Mouse (Mus musculus) myocyte (in vitro differentiated cells): ENCODE measurements around the gene Lmod1.

Experiments
- CEBPB ChIP-seq: IDR thresholded peaks from 2 replicates; pipeline ENCODE4 v1.6.1; 2011; ENCODE audit warnings: mild to moderate bottlenecking, moderate library complexity; ENCODE audit not compliant: poor library complexity, insufficient read depth, severe bottlenecking
- E2F4 ChIP-seq: IDR thresholded peaks from one replicate; pipeline ENCODE4 v1.6.1; 2011; ENCODE audit warnings: mild to moderate bottlenecking, control low read depth, moderate library complexity; ENCODE audit not compliant: insufficient read depth
- MAX ChIP-seq: IDR thresholded peaks from one replicate; pipeline ENCODE4 v1.6.1; 2011; ENCODE audit warnings: low read depth, mild to moderate bottlenecking, control low read depth
- MYOD1 ChIP-seq, 3 experiments: IDR thresholded peaks; one replicate each; pipeline ENCODE4 v1.6.1; 2011; ENCODE audit warnings: control low read depth in 2 of 3, low read depth in 2 of 3, mild to moderate bottlenecking in 2 of 3, moderate library complexity in 1 of 3; ENCODE audit not compliant: insufficient read length in 2 of 3, control insufficient read depth in 1 of 3
- MYOG ChIP-seq, 3 experiments: IDR thresholded peaks; one replicate each; pipeline ENCODE4 v1.6.1; 2011; ENCODE audit warnings: control low read depth in 2 of 3, low read depth in 2 of 3, mild to moderate bottlenecking in 2 of 3; ENCODE audit not compliant: insufficient read length in 2 of 3, control insufficient read depth in 1 of 3, insufficient read depth in 1 of 3
- POLR2A ChIP-seq: IDR thresholded peaks from one replicate; pipeline ENCODE4 v1.6.1; 2011; ENCODE audit warnings: low read depth, mild to moderate bottlenecking, control low read depth, moderate library complexity; ENCODE audit not compliant: insufficient read length
- POLR2AphosphoS2 ChIP-seq: IDR thresholded peaks from one replicate; pipeline ENCODE4 v1.6.1; 2011; ENCODE audit warnings: low read depth, control low read depth; ENCODE audit not compliant: insufficient read length
- REST ChIP-seq: IDR thresholded peaks from one replicate; pipeline ENCODE4 v1.6.1; 2011; ENCODE audit warnings: mild to moderate bottlenecking, control low read depth, moderate library complexity; ENCODE audit not compliant: insufficient read depth, insufficient read length
- SRF ChIP-seq: IDR thresholded peaks from one replicate; pipeline ENCODE4 v1.6.1; 2011; ENCODE audit warnings: low read depth; ENCODE audit not compliant: control insufficient read depth, insufficient read length
- TCF12 ChIP-seq: IDR thresholded peaks from one replicate; pipeline ENCODE4 v1.6.1; 2011; ENCODE audit warnings: mild to moderate bottlenecking, control low read depth; ENCODE audit not compliant: poor library complexity, insufficient read depth, severe bottlenecking
- TCF3 ChIP-seq: IDR thresholded peaks from one replicate; pipeline ENCODE4 v1.6.1; 2011; ENCODE audit warnings: low read depth, control low read depth; ENCODE audit not compliant: insufficient read length
- USF1 ChIP-seq: IDR thresholded peaks from one replicate; pipeline ENCODE4 v1.6.1; 2011; ENCODE audit warnings: low read depth, mild to moderate bottlenecking, control low read depth, moderate library complexity

GRCm38 (mm10) chr1:135281841-135282240 is 42.8 kb upstream of the Lmod1 start:
- TF ChIP-seq CEBPB (no peak), MYOD1 (IDR thresholded peaks at IDR 0.05; ENCODE audit: control insufficient read depth in 1 of 3, insufficient read length in 2 of 3, low read depth in 2 of 3) (no peak), POLR2A (no peak), MYOG (IDR thresholded peaks at IDR 0.05; ENCODE audit: control insufficient read depth in 1 of 3, insufficient read depth in 1 of 3, insufficient read length in 2 of 3, low read depth in 2 of 3) (no peak), MAX (no peak), TCF12 (no peak), TCF3 (no peak), USF1 (no peak), POLR2AphosphoS2 (no peak), E2F4 (no peak), SRF (no peak), REST (no peak)
